Mouse (Mus musculus): ENCODE measurements at regions not wholly inside any gene's neighbourhood (a gene's known extent, or its start where the extent isn't known, plus 50 kb on each side); places are given as distances from the start of the nearest gene placed in this dataset.

GRCm38 (mm10) chr10:117896911-117897643, 51.2 kb upstream of the Rap1b start:
- H3K9me3 ChIP-seq (ENCODE audit: control insufficient read depth, low read length), result no peaks in the 10 kb centered on the region
- no peak overlapping the region for H3K4me2 ChIP-seq
- no peaks in the 10 kb centered on the region for H3K27me3 ChIP-seq (ENCODE audit: control insufficient read depth, insufficient read depth, low read length)
- WGBS, result 81% methylated on average over 12 of the region's 12 CpGs
- H3K27ac ChIP-seq (ENCODE audit: low read depth, low read length), result no peak overlapping the region
- ATAC-seq (ENCODE audit: low FRiP score) (no peak), DNase-seq (ENCODE audit: low spot score, missing footprints) (no peak)
- H3K4me1 ChIP-seq (ENCODE audit: control insufficient read depth, insufficient read depth, low read length), result no peaks in the 10 kb centered on the region
- no peak overlapping the region for H3K4me3 ChIP-seq (ENCODE audit: low read depth, low read length)
- no peaks in the 10 kb centered on the region for H3K36me3 ChIP-seq (ENCODE audit: control insufficient read depth, insufficient read depth, low read length)
- no peak overlapping the region for H3K9ac ChIP-seq (ENCODE audit: low read length)

- Histone ChIP-seq H3K9me3 (ENCODE audit: control insufficient read depth, low read length) (no peaks in the 10 kb centered on the region), H3K27me3 (ENCODE audit: control insufficient read depth, insufficient read depth, low read length) (no peaks in the 10 kb centered on the region), H3K9ac (ENCODE audit: low read length) (no peak overlapping the region), H3K4me2 (no peak overlapping the region), H3K36me3 (ENCODE audit: control insufficient read depth, insufficient read depth, low read length) (no peaks in the 10 kb centered on the region), H3K4me1 (ENCODE audit: control insufficient read depth, insufficient read depth, low read length) (no peaks in the 10 kb centered on the region), H3K4me3 (ENCODE audit: low read depth, low read length) (no peak overlapping the region), H3K27ac (ENCODE audit: low read depth, low read length) (no peak overlapping the region)
- ATAC-seq (ENCODE audit: low FRiP score) (no peak), DNase-seq (ENCODE audit: low spot score, missing footprints) (no peak)
- WGBS, result 83% methylated on average over 5 of the region's 5 CpGs
These were observed 51.9 kb upstream of the Rap1b start for GRCm38 (mm10) chr10:117897766-117898165.

GRCm38 (mm10) chr10:117898391-117898790, 52.6 kb upstream of the Rap1b start:
- Histone ChIP-seq H3K36me3 (ENCODE audit: control insufficient read depth, insufficient read depth, low read length) (no peaks in the 10 kb centered on the region), H3K27me3 (ENCODE audit: control insufficient read depth, insufficient read depth, low read length) (no peaks in the 10 kb centered on the region), H3K4me3 (ENCODE audit: low read depth, low read length) (no peak overlapping the region), H3K9me3 (ENCODE audit: control insufficient read depth, low read length) (no peaks in the 10 kb centered on the region), H3K4me2 (no peak overlapping the region), H3K27ac (ENCODE audit: low read depth, low read length) (no peak overlapping the region), H3K4me1 (ENCODE audit: control insufficient read depth, insufficient read depth, low read length) (no peaks in the 10 kb centered on the region), H3K9ac (ENCODE audit: low read length) (no peak overlapping the region)
- WGBS, result 88% methylated on average over 3 of the region's 3 CpGs
- DNase-seq (ENCODE audit: low spot score, missing footprints), result no peak
- no peak for ATAC-seq (ENCODE audit: low FRiP score)

DNA sequence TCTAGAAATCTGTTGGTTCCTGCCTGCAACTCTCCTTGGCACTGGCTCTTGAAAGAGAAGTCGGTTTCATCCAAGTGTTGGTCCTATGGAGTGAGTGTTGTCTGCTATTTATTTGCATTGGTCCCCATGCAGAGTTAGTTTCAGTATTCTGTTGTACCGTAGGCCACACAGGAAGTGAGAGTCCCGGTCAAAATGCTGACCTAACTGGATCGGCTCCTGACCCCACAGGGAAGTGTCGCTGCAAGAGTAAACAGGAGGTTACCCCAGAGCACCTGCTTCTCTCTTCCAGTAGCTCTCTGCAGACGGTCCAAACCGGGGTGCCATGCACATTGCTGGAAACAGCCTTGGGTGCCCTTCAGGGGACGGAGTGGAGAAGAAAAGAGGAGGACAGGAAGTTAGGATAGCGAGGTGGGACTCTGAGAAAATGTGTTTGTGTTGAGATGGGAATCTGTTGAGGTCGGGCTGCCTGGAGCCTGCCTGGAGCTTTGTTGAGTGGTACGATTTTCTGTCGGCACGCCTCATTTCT, 53.6 kb upstream of the Rap1b start:
- no peaks in the 10 kb centered on the region for H3K36me3 ChIP-seq (ENCODE audit: control insufficient read depth, insufficient read depth, low read length)
- DNase-seq (ENCODE audit: low spot score, missing footprints), result no peak
- no peaks in the 10 kb centered on the region for H3K9me3 ChIP-seq (ENCODE audit: control insufficient read depth, low read length)
- H3K4me2 ChIP-seq, result no peak overlapping the region
- H3K4me3 ChIP-seq (ENCODE audit: low read depth, low read length), result no peak overlapping the region
- no peak overlapping the region for H3K9ac ChIP-seq (ENCODE audit: low read length)
- H3K27ac ChIP-seq (ENCODE audit: low read depth, low read length), result no peak overlapping the region
- no peaks in the 10 kb centered on the region for H3K27me3 ChIP-seq (ENCODE audit: control insufficient read depth, insufficient read depth, low read length)
- no peaks in the 10 kb centered on the region for H3K4me1 ChIP-seq (ENCODE audit: control insufficient read depth, insufficient read depth, low read length)
- ATAC-seq (ENCODE audit: low FRiP score), result no peak
- 76% methylated on average over 13 of the region's 13 CpGs for WGBS

DNA sequence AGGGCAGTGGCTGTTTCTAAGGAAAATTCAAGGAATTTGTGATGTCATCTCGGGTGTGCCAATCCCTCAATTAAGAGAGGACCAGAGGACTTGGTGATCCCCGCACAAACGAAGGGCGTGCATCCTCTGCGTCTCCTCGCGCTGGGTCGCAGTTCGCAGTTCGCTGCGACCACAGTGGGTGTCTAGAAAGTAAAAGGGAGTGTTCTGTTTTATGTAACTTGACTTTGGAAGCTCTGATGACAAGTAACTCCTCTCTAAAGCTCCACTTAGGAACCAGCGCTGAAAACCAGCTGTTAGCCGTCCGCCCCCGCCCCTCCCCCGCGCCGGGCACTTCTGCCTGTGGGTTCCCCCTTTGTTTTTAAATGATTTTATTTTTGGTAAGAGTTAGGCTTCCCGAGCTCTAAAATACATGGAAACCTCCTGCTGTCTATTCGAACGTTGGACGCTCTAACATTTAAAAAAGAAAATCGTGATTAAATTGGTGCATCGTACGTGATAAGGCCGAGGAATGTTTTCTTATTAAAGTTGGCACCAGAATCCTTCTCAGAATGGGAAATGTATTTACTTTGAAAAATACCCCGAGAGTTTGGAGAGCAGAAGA, 59.9 kb upstream of the Rap1b start:
- DNase-seq (ENCODE audit: low spot score, missing footprints) (peak; percentile 95), ATAC-seq (ENCODE audit: low FRiP score) (peak; percentile 41; the same call in 1 of the 2 replicates)
- Histone ChIP-seq H3K27me3 (ENCODE audit: control insufficient read depth, insufficient read depth, low read length) (no peaks in the 10 kb centered on the region), H3K27ac (ENCODE audit: low read depth, low read length) (no peak overlapping the region), H3K4me1 (ENCODE audit: control insufficient read depth, insufficient read depth, low read length) (0 out of 2 replicates have a peak, but pooled peaks cover 2% of the 10 kb centered on the region), H3K9me3 (ENCODE audit: control insufficient read depth, low read length) (no peaks in the 10 kb centered on the region), H3K4me2 (peak overlapping the region; percentile 54), H3K36me3 (ENCODE audit: control insufficient read depth, insufficient read depth, low read length) (no peaks in the 10 kb centered on the region), H3K4me3 (ENCODE audit: low read depth, low read length) (peak overlapping the region; percentile 30), H3K9ac (ENCODE audit: low read length) (peak overlapping the region; percentile 57)
- 20% methylated on average over 27 of the region's 27 CpGs for WGBS

DNA sequence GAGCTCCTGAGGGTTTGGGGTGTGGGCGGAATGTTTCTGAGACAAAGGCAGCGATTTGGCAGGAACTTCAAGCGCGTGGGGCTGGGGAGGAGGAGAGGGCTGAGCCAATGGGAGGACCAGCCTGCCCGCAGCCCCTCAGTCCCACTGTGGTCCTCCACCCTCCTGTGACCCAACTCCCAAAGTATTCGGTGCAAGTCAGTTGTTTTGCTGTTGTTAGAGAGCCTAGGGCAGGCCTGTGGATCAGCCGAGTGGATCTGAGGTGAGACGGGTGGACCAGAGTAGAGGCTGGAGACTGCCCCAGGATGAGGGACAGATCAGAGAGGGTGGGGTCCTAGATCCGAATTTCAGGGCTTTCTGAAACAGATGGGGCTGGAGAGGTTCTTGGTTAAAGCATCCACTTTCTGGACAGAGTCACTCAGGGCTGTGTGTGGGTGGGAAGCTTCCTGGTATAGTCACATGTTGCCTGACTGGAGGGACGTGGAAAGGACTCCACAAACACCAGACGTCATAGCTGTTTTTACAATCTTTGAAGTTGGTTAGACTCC, 60.5 kb upstream of the Rap1b start:
- H3K27me3 ChIP-seq (ENCODE audit: control insufficient read depth, insufficient read depth, low read length), result no peaks in the 10 kb centered on the region
- H3K27ac ChIP-seq (ENCODE audit: low read depth, low read length), result no peak overlapping the region
- no peaks in the 10 kb centered on the region for H3K9me3 ChIP-seq (ENCODE audit: control insufficient read depth, low read length)
- no peaks in the 10 kb centered on the region for H3K36me3 ChIP-seq (ENCODE audit: control insufficient read depth, insufficient read depth, low read length)
- H3K4me1 ChIP-seq (ENCODE audit: control insufficient read depth, insufficient read depth, low read length), result 0 out of 2 replicates have a peak, but pooled peaks cover 2% of the 10 kb centered on the region
- H3K4me2 ChIP-seq, result peak overlapping the region; percentile 54
- WGBS, result 33% methylated on average over 11 of the region's 11 CpGs
- H3K4me3 ChIP-seq (ENCODE audit: low read depth, low read length), result peak overlapping the region; percentile 30; the same call in 1 of the 2 replicates
- DNase-seq (ENCODE audit: low spot score, missing footprints), result no peak
- peak overlapping the region; percentile 57 for H3K9ac ChIP-seq (ENCODE audit: low read length)
- ATAC-seq (ENCODE audit: low FRiP score), result peak; percentile 76

- peak; percentile 54; the same call in 1 of the 2 replicates for ATAC-seq (ENCODE audit: low FRiP score)
- H3K36me3 ChIP-seq (ENCODE audit: control insufficient read depth, insufficient read depth, low read length), result no peaks in the 10 kb centered on the region
- H3K4me3 ChIP-seq (ENCODE audit: low read depth, low read length), result no peak overlapping the region
- H3K9ac ChIP-seq (ENCODE audit: low read length), result no peak overlapping the region
- H3K4me1 ChIP-seq (ENCODE audit: control insufficient read depth, insufficient read depth, low read length), result 0 out of 2 replicates have a peak, but pooled peaks cover 2% of the 10 kb centered on the region
- WGBS, result 51% methylated on average over 16 of the region's 16 CpGs
- H3K27me3 ChIP-seq (ENCODE audit: control insufficient read depth, insufficient read depth, low read length), result no peaks in the 10 kb centered on the region
- no peak overlapping the region for H3K27ac ChIP-seq (ENCODE audit: low read depth, low read length)
- no peaks in the 10 kb centered on the region for H3K9me3 ChIP-seq (ENCODE audit: control insufficient read depth, low read length)
- peak; percentile 84 for DNase-seq (ENCODE audit: low spot score, missing footprints)
- H3K4me2 ChIP-seq, result no peak overlapping the region
These were observed 62.3 kb upstream of the Rap1b start for GRCm38 (mm10) chr10:117908079-117908675.

- no peak for ATAC-seq (ENCODE audit: low FRiP score)
These were observed 63.3 kb upstream of the Rap1b start for GRCm38 (mm10) chr10:117909155-117909554.

More at GRCm38 (mm10) chr10:117909155-117909554, 63.3 kb upstream of the Rap1b start:
- Histone ChIP-seq H3K9me3 (ENCODE audit: control insufficient read depth, low read length) (no peaks in the 10 kb centered on the region), H3K36me3 (ENCODE audit: control insufficient read depth, insufficient read depth, low read length) (no peaks in the 10 kb centered on the region), H3K27me3 (ENCODE audit: control insufficient read depth, insufficient read depth, low read length) (no peaks in the 10 kb centered on the region), H3K4me1 (ENCODE audit: control insufficient read depth, insufficient read depth, low read length) (0 out of 2 replicates have a peak, but pooled peaks cover 2% of the 10 kb centered on the region), H3K4me3 (ENCODE audit: low read depth, low read length) (no peak overlapping the region), H3K4me2 (no peak overlapping the region), H3K27ac (ENCODE audit: low read depth, low read length) (no peak overlapping the region), H3K9ac (ENCODE audit: low read length) (no peak overlapping the region)
- DNase-seq (ENCODE audit: low spot score, missing footprints), result no peak
- WGBS, result 81% methylated on average over 4 of the region's 4 CpGs
